Mouse (Mus musculus) monocyte, adult 2 months (primary cell): ENCODE results near the gene Olfr1487.
"Not testable (repeated sequence)": the region's sequence is repeated elsewhere in the genome, so short reads cannot be mapped to it uniquely, and the experiment has no call there.

Experiments used
- DNase-seq, 2 experiments: peaks; one replicate each; pipeline ENCODE4 v3.0.0; 2022; ENCODE audit warnings: low spot score in 2 of 2, low read depth in 1 of 2

Olfr1487 gene

DNA sequence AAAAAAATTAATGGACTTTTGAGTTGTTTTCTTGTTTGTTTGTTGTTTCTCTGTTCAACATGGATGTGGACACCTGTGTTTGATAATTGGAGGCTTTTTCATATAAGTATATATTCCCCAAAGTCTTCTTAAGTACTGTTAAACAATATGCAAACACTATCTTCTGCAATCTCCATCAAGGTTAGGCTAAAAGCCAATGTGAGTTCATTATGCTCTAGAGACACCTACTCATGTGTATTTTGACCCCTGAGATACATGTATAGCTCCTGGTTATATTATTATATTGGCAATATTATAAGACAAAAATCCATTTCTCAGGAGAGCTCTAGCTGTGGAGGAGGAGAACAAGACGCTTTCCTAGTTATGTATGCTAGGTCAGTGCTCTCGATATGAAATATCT is at the start of gene Olfr1487:
Olfr1487 (plus strand) TSS at position 301 of the 400 bp plus-strand sequence.
- not testable (repeated sequence) for DNase-seq

DNA sequence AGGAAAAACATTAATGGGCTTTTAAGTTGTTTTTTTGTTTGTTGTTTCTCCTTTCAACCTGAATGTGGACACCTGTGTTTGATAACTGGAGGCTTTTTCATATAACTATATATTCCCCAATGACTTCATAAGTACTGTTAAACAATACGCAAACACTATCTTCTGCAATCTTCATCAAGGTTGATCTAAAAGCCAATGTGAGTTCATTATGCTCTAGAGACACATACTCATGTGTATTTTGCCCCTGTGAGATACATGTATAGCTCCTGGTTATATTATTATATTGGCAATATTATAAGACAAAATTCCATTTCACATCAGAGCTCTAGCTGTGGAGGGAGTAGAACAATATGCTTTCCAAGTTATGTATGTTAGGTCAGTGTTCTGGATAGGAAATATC is 34.0 kb upstream of the Olfr1487 start, which contains the start of gene Olfr1484:
Olfr1484 (plus strand) TSS at position 301 of the 400 bp plus-strand sequence.
- DNase-seq, result no peak

- no peak for DNase-seq
Observed at GRCm38 (mm10) chr19:13631321-13631720, 14.1 kb downstream of the Olfr1487 start, which contains the start of gene Olfr1489. Olfr1489 (plus strand) TSS chr19:13631621.

DNA sequence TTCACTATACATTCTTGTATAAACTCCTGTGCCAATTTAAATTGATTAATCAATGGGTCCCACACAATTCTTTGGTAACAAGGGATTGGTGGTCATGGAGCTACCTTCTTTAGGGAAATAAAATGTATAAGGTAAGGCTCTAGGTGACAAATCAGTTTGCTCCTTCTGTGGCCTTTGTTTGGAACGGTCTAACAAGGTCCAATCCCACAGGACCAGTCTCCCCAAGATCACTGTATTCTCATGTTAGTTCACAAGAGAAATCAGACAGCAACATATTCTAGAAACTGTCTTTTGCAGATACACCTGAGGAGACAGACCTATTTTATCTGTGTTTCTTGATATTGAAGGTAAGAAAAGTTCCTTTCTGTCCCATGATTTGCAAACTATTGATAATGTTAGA is 33.6 kb downstream of the Olfr1487 start, which contains the start of gene Olfr1490:
Olfr1490 (plus strand) TSS at position 301 of the 400 bp plus-strand sequence.
- DNase-seq, result no peak
